Mouse (Mus musculus): Measurements from ENCODE around the gene Copz2.
"Not testable (repeated sequence)": the region's sequence is repeated elsewhere in the genome, so short reads cannot be mapped to it uniquely, and the experiment has no call there.

GRCm38 (mm10) chr11:96811188-96811587 is 38.5 kb upstream of the Copz2 start:
- TF ChIP-seq CTCF (IDR thresholded peaks at IDR 0.05; ENCODE audit: insufficient read depth, low read length); POLR2A (IDR thresholded peaks at IDR 0.05; ENCODE audit: borderline replicate concordance, extremely low read depth, low read depth, low read length): not testable (repeated sequence)
